Mouse (Mus musculus): ENCODE data around the gene Cpxm1. TPM values are rescaled to one million over a fixed set of nuclear protein-coding genes. Genes with fewer than 3 reads are reported as not detected.

The Cpxm1 gene
- polyA plus RNA-seq, 1 experiment from 2014 or later = 36.7 TPM

GRCm38 (mm10) chr2:130421781-130422620 lies 24.6 kb upstream of the Cpxm1 start:
- H3K27me3 ChIP-seq (ENCODE audit: poor library complexity, severe bottlenecking) = peaks cover 11% of the 10 kb centered on the region; the same call in 1 of the 2 replicates
- no peaks in the 10 kb centered on the region for H3K9me3 ChIP-seq
- no peak overlapping the region for H3K4me3 ChIP-seq
- peaks cover 34% of the 10 kb centered on the region for H3K4me1 ChIP-seq
- 93% methylated on average over 26 of the region's 26 CpGs for WGBS
- H3K36me3 ChIP-seq (replicated peaks) = peaks cover 47% of the 10 kb centered on the region
- no peak overlapping the region for H3K27ac ChIP-seq
- no peak for DNase-seq (ENCODE audit: extremely low spot score, low spot score)

GRCm38 (mm10) chr2:130414094-130414856 lies 16.9 kb upstream of the Cpxm1 start:
- Histone ChIP-seq H3K4me1 (peaks cover 11% of the 10 kb centered on the region), H3K36me3 (replicated peaks) (peaks cover 10% of the 10 kb centered on the region), H3K4me3 (no peak overlapping the region), H3K9me3 (no peaks in the 10 kb centered on the region), H3K27ac (no peak overlapping the region), H3K27me3 (ENCODE audit: poor library complexity, severe bottlenecking) (peaks cover 13% of the 10 kb centered on the region)
- DNase-seq (ENCODE audit: extremely low spot score, low spot score) = no peak
- 75% methylated on average over 6 of the region's 6 CpGs for WGBS

GRCm38 (mm10) chr2:130412775-130413174 lies 15.4 kb upstream of the Cpxm1 start:
- Histone ChIP-seq H3K27ac (no peak overlapping the region), H3K27me3 (ENCODE audit: poor library complexity, severe bottlenecking) (peaks cover 22% of the 10 kb centered on the region), H3K4me3 (no peak overlapping the region), H3K4me1 (peaks cover 25% of the 10 kb centered on the region), H3K36me3 (replicated peaks) (no peaks in the 10 kb centered on the region), H3K9me3 (no peaks in the 10 kb centered on the region)
- WGBS = 85% methylated on average over 3 of the region's 3 CpGs
- DNase-seq (ENCODE audit: extremely low spot score, low spot score) = no peak

GRCm38 (mm10) chr2:130411558-130412495 lies 14.5 kb upstream of the Cpxm1 start:
- Histone ChIP-seq H3K4me3 (no peak overlapping the region), H3K9me3 (no peaks in the 10 kb centered on the region), H3K27me3 (ENCODE audit: poor library complexity, severe bottlenecking) (peaks cover 30% of the 10 kb centered on the region), H3K27ac (no peak overlapping the region), H3K36me3 (replicated peaks) (no peaks in the 10 kb centered on the region), H3K4me1 (peaks cover 25% of the 10 kb centered on the region)
- WGBS = 43% methylated on average over 16 of the region's 16 CpGs
- peak; percentile 83 for DNase-seq (ENCODE audit: extremely low spot score, low spot score)

- Histone ChIP-seq H3K27me3 (ENCODE audit: poor library complexity, severe bottlenecking) (peaks cover 56% of the 10 kb centered on the region), H3K4me1 (peaks cover 25% of the 10 kb centered on the region), H3K36me3 (replicated peaks) (no peaks in the 10 kb centered on the region), H3K27ac (peak overlapping the region; percentile 12; the same call in 1 of the 2 replicates), H3K9me3 (no peaks in the 10 kb centered on the region), H3K4me3 (no peak overlapping the region)
- DNase-seq (ENCODE audit: extremely low spot score, low spot score) = peak; percentile 52
- 17% methylated on average over 6 of the region's 6 CpGs for WGBS
Observed at GRCm38 (mm10) chr2:130408194-130408593, 10.8 kb upstream of the Cpxm1 start.

- Histone ChIP-seq H3K4me3 (no peak within 1 kb of the TSS), H3K36me3 (replicated peaks) (no peaks in the 10 kb centered on the region), H3K27ac (no peak within 1 kb of the TSS), H3K9me3 (no peaks in the 10 kb centered on the region), H3K4me1 (peaks cover 21% of the 10 kb centered on the region), H3K27me3 (ENCODE audit: poor library complexity, severe bottlenecking) (peaks cover 65% of the 10 kb centered on the region)
- DNase-seq (ENCODE audit: extremely low spot score, low spot score) = no peak
- WGBS = 82% methylated on average over 2 of the region's 2 CpGs
Observed at GRCm38 (mm10) chr2:130406178-130406577, 8.8 kb upstream of the Cpxm1 start, which contains the start of gene Tmem239. Gene Tmem239, plus strand, starts transcription at chr2:130406478.

- H3K36me3 ChIP-seq (replicated peaks) = no peaks in the 10 kb centered on the region
- 89% methylated on average over 1 of the region's 1 CpGs for WGBS
- no peak within 1 kb of the TSS for H3K27ac ChIP-seq
- H3K4me3 ChIP-seq = no peak within 1 kb of the TSS
- peaks cover 27% of the 10 kb centered on the region for H3K4me1 ChIP-seq
- DNase-seq (ENCODE audit: extremely low spot score, low spot score) = no peak
- peaks cover 59% of the 10 kb centered on the region for H3K27me3 ChIP-seq (ENCODE audit: poor library complexity, severe bottlenecking)
- H3K9me3 ChIP-seq = no peaks in the 10 kb centered on the region
Observed at GRCm38 (mm10) chr2:130404939-130405338, 7.6 kb upstream of the Cpxm1 start, which contains the start of the genes Gm28372 and 1700020A23Rik. Gene Gm28372, plus strand, starts transcription at chr2:130405239. Gene 1700020A23Rik, plus strand, starts transcription at chr2:130405259.

- 84% methylated on average over 4 of the region's 4 CpGs for WGBS
Observed at GRCm38 (mm10) chr2:130401891-130402290, 4.5 kb upstream of the Cpxm1 start.

GRCm38 (mm10) chr2:130400046-130400445 lies 2.7 kb upstream of the Cpxm1 start:
- Histone ChIP-seq H3K36me3 (replicated peaks) (peaks cover 9% of the 10 kb centered on the region), H3K4me1 (peaks cover 38% of the 10 kb centered on the region), H3K4me3 (no peak overlapping the region), H3K27ac (no peak overlapping the region), H3K9me3 (no peaks in the 10 kb centered on the region), H3K27me3 (ENCODE audit: poor library complexity, severe bottlenecking) (peaks cover 53% of the 10 kb centered on the region)
- no peak for DNase-seq (ENCODE audit: extremely low spot score, low spot score)
- WGBS = 89% methylated on average over 1 of the region's 1 CpGs

More at GRCm38 (mm10) chr2:130401891-130402290, 4.5 kb upstream of the Cpxm1 start:
- no peaks in the 10 kb centered on the region for H3K9me3 ChIP-seq
- H3K4me1 ChIP-seq = peaks cover 27% of the 10 kb centered on the region
- no peak for DNase-seq (ENCODE audit: extremely low spot score, low spot score)
- H3K36me3 ChIP-seq (replicated peaks) = no peaks in the 10 kb centered on the region
- peaks cover 58% of the 10 kb centered on the region for H3K27me3 ChIP-seq (ENCODE audit: poor library complexity, severe bottlenecking)
- H3K27ac ChIP-seq = no peak overlapping the region
- no peak overlapping the region for H3K4me3 ChIP-seq

- 10% methylated on average over 14 of the region's 14 CpGs for WGBS
- peak overlapping the region; percentile 89 for H3K27ac ChIP-seq
- H3K4me1 ChIP-seq = peaks cover 38% of the 10 kb centered on the region
- peaks cover 45% of the 10 kb centered on the region for H3K27me3 ChIP-seq (ENCODE audit: poor library complexity, severe bottlenecking)
- DNase-seq (ENCODE audit: extremely low spot score, low spot score) = no peak
- H3K4me3 ChIP-seq = peak overlapping the region; percentile 72
- H3K36me3 ChIP-seq (replicated peaks) = peaks cover 29% of the 10 kb centered on the region
- no peaks in the 10 kb centered on the region for H3K9me3 ChIP-seq
Observed at GRCm38 (mm10) chr2:130398091-130398490, 717 bp upstream of the Cpxm1 start.

- Histone ChIP-seq H3K27me3 (ENCODE audit: poor library complexity, severe bottlenecking) (peaks cover 35% of the 10 kb centered on the region), H3K36me3 (replicated peaks) (peaks cover 44% of the 10 kb centered on the region), H3K4me1 (peaks cover 30% of the 10 kb centered on the region), H3K9me3 (no peaks in the 10 kb centered on the region), H3K27ac (no peak overlapping the region), H3K4me3 (no peak overlapping the region)
- no peak for DNase-seq (ENCODE audit: extremely low spot score, low spot score)
- 94% methylated on average over 11 of the region's 11 CpGs for WGBS
Observed at GRCm38 (mm10) chr2:130395696-130396095, 1.7 kb downstream of the Cpxm1 start.

GRCm38 (mm10) chr2:130392836-130393235 lies 4.5 kb downstream of the Cpxm1 start:
- Histone ChIP-seq H3K4me3 (no peak overlapping the region), H3K27ac (no peak overlapping the region), H3K27me3 (ENCODE audit: poor library complexity, severe bottlenecking) (peaks cover 18% of the 10 kb centered on the region), H3K9me3 (no peaks in the 10 kb centered on the region), H3K36me3 (replicated peaks) (peaks cover 49% of the 10 kb centered on the region), H3K4me1 (peaks cover 21% of the 10 kb centered on the region)
- DNase-seq (ENCODE audit: extremely low spot score, low spot score) = no peak
- 88% methylated on average over 3 of the region's 3 CpGs for WGBS

Measured in forebrain, embryonic 10.5 days (tissue).